Mouse (Mus musculus) adrenal gland, adult 10 weeks (tissue): ENCODE measurements around the gene Tctn3. TPM values are rescaled to one million over a fixed set of nuclear protein-coding genes. Genes with fewer than 3 reads are reported as not detected.

Experiments
- polyA plus RNA-seq: library from polyadenylated mRNA; stranded (reverse); fragments of 350-450 nt; fragmentation: Illumina TruSeq; extraction: RNeasy Lipid Tissue Mini Kit (QIAGEN cat#74804); gene quantifications from one replicate; pipeline ENCODE4 v1.2.3, GENCODE M21; 2014; ENCODE audit warnings: low read depth, low replicate concordance

The Tctn3 gene
- polyA plus RNA-seq: 5.2 TPM

DNA sequence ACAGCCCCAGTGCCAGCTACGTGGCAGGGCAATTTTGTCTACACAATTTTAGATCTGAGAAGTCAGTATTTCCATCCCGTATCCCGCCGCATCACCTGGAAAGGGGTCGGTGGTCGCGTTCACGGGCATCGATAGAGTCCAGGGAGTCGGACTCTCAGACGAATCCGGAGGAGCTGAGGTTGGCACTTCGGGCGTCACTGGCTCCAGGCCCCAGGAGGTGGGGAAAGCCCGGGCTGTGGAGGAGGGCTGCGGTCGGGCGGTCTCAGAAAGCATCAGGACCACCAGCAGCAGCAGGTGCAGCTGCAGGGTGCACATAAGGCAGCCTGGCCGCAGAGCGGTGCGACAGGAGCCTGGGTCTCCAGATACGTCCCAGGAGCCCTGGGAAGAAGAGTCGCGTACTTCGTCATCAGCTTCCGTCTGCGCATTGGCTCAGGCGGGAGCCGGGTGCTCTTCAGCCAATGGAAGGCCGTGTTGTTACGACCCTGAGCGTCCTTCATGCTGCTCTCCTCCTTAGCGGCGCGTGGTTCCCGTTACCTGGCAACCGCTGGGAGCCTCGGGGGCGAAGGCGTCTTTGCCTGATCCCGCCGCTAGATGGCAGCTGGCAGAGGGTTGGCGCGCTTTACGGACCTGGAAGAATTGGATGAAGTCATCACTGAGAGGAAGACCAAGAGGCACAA lies at the start of gene Tctn3, which contains the start of gene Entpd1:
Tctn3 (minus strand) TSS at position 404 of the 677 bp plus-strand sequence.
Entpd1 (plus strand) TSS at position 537 of the 677 bp plus-strand sequence.

DNA sequence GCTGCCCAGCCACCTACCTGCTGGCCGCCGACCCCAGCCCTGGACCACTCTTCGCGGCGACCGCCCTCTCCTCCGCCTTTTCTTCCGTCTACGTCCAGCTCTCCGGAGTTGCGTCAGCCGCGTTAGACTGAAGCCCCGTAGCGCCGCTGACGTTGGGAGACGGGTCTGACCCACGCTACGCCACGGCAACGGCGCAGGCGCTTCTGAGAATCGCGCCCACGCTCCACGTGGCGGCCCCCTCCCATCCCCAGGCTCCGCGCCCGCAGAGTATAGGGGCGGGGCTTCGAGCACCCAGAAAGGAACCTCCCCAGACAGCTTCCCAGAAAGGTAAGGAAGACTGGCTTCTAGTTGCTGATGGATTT lies 23.8 kb downstream of the Tctn3 start, which contains the start of gene Aldh18a1:
Aldh18a1 (minus strand) TSS at position 171 of the 362 bp plus-strand sequence.

Other genes with a start within 250 kb of the Tctn3 start
- gene Sorbs1, start 98.5 kb downstream of the Tctn3 start, polyA plus RNA-seq: 132 TPM
- 5.5 TPM for gene Aldh18a1, start 23.8 kb downstream of the Tctn3 start, polyA plus RNA-seq
- 34.1 TPM for gene Entpd1, start 133 bp upstream of the Tctn3 start, polyA plus RNA-seq
- gene Cc2d2b, start 136.5 kb upstream of the Tctn3 start, polyA plus RNA-seq: not detected
- 12.0 TPM for gene Ccnj, start 219.0 kb upstream of the Tctn3 start, polyA plus RNA-seq